Mouse (Mus musculus) spleen, embryonic (tissue): ENCODE results near the gene Mfsd7a.

Experiments used
- CTCF ChIA-PET: fragments of 350-600 bp; sonication (Branson Sonifier 250); formaldehyde crosslinking; loops from one replicate; lab custom pipeline; 2022; lab: Charles Lee

Mfsd7a gene

DNA sequence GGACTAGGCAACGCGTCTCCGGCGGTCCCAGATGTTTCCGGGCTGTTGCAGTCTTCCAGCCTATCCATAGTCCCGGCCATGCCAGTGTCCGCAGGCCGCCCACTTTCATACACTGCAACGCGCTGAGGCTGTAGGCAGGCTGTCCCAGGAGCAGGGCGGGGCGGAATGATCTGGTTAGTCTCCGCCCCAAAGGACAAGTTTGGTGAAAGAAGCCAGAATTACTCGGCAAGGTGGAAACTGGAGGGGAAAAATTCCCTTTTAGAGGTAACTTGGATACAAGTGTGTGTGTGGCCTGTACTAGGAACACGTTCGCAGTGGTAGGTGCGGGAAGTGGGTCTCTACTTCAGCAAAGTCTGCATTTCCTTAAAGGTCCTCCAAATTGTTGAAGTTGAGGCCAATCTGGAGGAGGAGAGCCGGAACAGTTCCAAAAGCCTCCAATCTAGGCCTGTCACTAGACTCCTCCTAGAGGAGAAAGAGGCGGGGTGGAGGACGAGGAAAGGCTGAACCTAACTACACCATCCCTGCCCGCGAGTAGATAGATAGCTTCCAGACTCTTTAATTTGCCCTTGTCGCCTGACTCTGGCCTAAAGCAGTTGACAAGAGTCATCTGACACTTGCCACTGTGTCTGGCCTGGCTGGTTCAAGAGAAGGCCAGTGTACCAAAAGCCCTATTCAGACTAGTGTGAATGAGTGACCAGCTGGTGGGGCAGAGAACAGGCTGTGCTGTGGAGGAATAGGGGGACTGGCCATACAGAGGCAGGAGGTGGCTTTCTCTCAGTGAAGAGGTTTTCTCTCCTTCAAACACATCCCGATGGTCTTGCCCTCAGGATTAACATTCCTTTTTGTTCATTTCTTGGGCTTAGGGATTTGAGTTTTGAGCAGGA is at the start of gene Mfsd7a:
Gene Mfsd7a (minus strand): TSS at position 107 of the 884 bp plus-strand sequence.
- CTCF ChIA-PET: no interaction called here

DNA sequence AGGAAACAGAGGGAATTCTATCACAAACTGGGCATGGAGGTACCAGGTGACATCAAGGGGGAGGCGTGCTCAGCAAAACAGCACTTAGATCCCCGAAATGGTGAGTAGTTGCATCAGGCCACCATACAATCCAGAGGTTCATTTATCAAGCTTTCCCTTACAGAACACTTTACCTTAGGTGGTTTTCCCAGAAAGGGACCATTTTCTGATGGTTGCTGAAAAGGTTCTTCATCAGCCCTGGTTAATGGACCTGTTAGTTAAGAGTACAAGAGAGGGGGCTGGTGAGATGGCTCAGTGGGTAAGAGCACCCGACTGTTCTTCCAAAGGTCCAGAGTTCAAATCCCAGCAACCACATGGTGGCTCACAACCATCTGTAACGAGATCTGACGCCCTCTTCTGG is 37.5 kb upstream of the Mfsd7a start:
- CTCF ChIA-PET: interaction anchor here (0.6 to 1.0 kb wide), 2 partner anchors 17 to 99 kb away, joined by 3 to 4 read pairs; no protein-coding TSS in a partner anchor

DNA sequence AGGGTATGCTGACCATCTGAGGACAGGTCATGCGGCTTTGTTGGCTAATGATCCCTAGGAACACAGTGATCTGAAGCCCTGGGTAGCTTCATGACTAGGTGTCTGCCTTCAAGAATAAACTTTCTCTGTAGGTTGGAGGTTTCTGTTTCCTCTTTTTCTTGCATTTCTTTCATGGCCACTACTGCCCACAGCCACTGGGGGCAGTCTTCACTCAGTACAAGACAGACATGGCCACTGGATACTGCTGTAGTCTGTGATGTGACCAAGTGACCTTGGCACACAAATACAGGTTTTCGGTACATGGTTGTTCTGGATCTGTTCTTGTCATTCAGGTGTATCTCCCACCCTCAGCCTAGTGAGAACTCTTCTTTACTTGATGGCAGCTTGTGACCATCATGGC is 36.5 kb upstream of the Mfsd7a start:
- CTCF ChIA-PET: interaction anchor here (1.0 kb wide), 1 partner anchor 16 kb away, joined by 3 read pairs; no protein-coding TSS in a partner anchor

DNA sequence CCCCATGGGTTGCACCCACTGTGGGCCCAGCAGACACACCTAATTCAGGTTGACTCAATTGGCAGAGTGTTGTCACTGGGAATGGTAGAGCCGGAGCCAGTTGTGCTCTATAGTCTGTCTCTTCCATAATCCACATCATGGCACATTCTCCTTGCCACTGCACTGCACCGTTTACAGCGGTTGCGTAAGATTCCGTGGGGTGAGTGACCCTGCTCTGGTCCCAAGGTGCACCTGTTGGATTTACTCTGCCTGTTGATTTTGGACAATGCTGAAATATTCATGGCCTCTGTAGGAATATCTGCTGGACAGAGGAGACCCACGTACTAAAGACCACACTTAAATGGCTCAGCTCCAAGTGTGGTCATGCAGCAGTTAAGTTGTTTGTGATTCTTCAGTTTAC is 34.3 kb upstream of the Mfsd7a start:
- CTCF ChIA-PET: interaction anchor here (0.5 to 0.7 kb wide), 2 partner anchors 148 to 172 kb away, joined by 3 to 17 read pairs; no protein-coding TSS in a partner anchor

DNA sequence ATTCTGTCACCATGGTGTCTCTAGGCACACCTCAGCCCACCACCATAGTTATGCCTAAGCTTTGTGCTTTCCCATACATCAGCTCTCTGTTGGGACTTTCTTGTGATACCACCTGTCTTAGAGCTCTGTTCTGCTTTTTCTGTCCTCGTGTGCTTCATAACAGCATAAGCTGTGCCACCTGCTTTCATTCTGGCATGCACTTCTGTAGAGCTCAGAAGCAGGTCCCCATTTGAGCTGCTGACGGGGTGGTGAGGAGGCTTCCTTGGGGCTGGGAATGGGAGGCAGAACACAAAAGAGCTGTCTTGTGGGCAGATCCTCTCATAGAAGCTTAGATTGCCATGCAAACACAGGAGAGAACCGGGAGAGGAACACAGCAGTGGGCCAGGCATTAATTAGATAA is 27.3 kb upstream of the Mfsd7a start:
- CTCF ChIA-PET: no interaction called here

DNA sequence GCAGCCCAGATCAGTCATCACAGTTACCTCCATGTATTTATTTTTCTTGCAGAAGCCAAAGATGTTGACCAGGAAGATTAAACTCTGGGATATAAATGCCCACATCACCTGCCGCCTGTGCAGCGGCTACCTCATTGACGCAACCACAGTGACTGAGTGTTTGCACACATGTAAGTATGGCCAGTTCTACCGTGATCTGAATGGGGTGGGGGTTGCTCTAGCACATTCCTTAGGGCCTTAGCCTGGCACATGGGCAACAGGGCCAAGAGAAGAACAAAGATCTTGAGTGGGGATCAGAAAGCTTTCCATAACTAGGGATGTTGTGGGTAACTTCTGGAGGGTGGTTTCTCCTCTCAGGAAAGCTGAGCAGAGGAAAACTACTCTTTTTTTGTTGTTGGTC is 25.0 kb upstream of the Mfsd7a start:
- CTCF ChIA-PET: no interaction called here

DNA sequence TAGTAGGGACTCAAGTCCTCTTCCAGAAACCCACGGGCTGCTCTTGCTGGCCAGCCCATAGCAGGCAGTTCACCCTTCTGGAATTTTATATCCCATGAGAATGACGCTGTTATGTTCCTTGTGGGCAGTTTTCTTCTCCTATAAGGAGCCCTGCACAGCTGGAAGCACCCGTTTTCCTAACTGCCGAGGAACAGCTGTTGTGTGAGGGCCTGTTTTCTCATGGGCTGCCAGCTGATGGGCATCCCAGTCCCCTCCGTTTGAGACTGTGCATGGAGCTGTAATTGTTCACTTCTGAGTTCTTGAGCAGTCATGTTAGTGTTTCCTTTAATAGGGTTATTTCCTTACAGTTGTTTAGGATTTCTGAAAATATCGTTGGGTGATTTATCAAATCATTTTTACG is 20.9 kb upstream of the Mfsd7a start:
- CTCF ChIA-PET: interaction anchor here (0.7 kb wide), 1 partner anchor 16 kb away, joined by 3 read pairs; no protein-coding TSS in a partner anchor

DNA sequence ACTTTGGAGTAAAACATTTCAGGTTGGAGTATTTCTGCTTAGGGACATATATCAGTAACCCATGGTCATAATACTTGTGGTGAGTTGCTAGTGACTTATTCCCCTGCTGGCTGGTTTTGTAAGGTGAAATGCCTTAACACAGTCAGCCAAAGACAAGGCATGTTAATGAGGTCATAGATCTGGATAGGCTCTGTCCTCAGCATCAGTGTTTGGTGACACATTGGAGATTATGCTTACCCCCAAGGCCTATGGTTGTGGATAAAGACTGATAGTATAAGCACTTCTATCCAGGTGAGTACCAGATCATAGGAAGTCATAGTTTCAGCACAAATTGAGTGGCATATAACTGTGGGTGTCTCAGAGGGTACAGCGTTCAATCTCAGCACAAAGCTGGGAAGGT is 18.0 kb upstream of the Mfsd7a start:
- CTCF ChIA-PET: no interaction called here

DNA sequence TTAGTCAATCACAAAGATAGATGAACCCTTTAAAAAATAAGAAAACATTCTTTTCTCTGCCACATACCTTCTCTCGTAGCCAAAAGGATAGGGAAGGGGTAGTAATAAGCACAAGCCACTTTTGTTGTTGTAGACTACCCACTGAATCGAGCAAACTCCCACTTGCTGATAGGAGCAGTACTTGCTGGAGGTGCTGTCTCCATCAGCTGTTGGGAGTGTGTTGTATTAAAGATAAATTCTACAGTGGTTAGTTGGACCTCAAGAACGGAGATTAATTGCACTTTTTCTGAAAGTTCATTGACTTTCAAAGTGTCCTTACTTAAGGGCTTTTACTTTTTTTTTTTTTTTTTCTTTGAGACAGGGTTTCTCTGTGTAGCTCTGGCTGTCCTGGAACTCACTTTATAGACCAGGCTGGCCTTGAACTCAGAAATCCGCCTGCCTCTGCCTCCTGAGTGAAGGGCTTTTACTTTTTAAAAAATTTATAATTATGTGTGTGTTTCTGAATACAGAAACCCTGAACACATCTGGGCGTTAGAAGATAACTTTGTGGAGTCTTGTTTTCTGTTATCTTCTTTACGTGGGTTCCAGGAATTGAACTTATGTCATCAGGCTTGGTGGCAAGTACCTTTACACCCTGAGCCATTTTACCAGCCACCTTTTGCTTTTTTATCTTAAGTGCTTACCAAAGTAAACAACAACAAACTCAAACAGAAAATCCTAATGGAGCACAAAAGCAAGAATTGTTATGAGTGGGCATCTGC is 16.6 kb upstream of the Mfsd7a start:
- CTCF ChIA-PET: no interaction called here

DNA sequence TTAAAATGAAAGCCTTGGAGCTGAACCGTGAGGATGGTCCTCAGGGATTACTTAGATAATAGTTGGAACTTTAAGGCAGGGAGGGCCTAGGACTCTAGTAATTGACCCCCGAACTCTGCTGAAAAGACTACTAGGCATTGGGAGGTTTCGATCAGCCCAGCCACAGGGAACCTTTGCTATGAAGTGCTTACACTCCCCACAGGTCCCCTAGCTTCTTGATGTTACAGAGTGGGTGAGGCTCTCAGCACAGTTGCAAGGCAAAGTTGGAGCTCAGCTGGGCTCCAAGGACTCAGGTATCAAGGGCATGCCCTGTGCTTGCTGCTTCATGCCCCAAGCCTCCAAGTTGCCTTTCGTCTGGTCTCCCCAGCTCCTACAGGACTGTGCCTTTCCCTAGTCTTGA is 13.8 kb upstream of the Mfsd7a start:
- CTCF ChIA-PET: no interaction called here

DNA sequence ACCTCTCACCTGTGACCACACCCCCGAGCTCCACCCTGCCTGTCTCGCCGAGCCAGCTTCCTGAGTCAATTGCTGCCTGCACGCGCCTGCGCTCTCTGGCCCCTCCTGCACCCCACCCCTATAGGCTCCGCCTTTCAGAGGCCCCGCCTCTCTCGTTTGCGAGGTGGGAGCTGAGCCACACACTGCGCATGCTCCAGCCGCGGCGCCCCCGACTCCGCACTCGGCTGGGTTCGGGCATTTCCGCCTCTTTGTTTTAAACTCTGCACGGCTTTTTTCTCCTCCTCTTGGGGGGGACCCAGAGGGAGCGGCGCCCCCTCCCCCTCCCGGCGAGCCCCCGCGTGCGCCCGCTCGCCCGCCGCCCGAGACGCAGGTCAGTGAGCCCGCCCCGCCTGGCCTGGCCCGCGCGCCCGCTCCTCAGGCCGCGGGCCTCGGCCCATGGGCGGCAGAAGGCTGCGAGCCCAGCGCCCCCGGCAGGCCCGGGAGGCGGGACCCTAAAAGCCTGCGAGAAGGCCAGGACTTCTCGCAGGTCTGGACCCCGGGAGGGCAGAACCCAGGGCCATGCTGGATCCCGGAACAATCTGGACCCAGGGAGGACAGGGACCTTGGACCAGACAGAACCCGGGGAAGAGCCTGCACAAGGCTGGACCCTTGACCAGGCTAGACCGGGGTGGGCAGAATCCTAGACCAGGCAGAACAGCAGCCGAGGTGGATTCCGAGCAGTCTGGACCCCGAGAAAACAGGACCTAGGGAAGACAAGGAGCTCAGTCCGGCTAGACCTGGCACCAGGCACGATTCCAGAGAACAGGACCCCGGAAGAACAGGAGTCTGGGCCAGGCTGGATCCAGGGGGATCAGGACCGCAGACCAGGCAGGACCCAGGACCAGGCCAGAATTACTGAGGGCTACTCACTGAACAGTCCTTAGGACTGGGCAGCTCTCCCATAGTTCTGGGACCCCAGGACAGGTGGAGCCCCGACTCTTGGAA is 12.7 kb upstream of the Mfsd7a start, which contains the start of gene Pcgf3:
Gene Pcgf3 (plus strand): TSS at position 151 of the 984 bp plus-strand sequence.
- CTCF ChIA-PET: no interaction called here

DNA sequence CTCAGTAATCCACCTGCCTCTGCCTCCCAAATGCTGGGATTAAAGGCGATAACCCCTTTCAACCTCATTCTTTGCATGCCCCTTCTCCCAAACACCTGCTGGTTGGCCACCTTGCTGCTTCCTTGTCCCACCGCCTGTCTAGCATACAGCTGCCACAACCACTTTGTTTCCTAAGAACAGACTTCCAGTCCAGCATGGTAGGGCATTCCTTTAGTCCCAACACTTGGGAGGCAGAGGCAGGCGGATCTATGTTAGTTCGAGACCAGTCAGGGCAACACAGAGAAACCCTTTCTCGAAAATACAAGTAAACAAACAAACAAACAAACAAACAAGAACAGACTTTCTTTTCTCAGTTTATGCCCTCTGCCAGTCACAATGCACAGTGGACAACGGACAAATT is 11.8 kb upstream of the Mfsd7a start:
- CTCF ChIA-PET: no interaction called here

DNA sequence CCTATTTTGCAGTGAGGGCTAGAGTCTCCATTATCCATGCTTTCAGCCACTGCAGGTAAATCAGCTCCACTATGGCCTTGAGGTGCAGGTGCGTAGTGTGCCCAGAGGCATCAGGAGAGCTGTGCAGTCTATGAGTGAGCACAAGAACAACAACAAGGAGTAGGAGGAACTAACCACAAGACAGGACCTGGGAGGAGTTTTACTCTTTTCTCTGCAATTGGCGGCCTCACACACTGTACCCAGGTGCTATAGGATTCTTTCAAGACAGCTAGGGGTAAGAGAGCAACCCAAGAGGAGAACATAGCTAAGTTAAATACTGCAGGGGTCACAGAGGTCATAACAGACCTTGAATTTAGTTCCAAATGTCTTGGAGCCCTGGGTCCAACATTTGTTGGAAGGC is 10.0 kb upstream of the Mfsd7a start:
- CTCF ChIA-PET: no interaction called here

DNA sequence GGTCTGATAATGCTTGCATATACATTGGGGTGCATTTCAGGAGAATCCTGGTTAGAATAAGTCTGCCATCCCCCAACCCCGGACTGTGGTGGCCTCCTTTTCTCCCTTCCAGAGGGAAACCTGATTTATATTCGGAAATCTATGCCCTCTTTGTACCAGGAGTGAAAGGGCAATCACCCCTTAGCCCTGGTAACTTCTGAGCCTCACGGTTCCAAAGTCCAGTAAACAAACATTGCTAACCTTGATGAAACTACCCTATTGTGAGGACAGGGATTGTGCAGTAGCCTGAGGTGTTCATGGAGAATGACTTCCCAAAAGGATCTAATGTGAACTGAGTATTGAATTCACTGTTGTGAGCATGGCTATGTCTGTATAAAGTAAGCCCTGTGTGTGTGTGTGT is 5.4 kb upstream of the Mfsd7a start:
- CTCF ChIA-PET: interaction anchor here (0.6 kb wide), 1 partner anchor 765 kb away, joined by 3 read pairs; no protein-coding TSS in a partner anchor

DNA sequence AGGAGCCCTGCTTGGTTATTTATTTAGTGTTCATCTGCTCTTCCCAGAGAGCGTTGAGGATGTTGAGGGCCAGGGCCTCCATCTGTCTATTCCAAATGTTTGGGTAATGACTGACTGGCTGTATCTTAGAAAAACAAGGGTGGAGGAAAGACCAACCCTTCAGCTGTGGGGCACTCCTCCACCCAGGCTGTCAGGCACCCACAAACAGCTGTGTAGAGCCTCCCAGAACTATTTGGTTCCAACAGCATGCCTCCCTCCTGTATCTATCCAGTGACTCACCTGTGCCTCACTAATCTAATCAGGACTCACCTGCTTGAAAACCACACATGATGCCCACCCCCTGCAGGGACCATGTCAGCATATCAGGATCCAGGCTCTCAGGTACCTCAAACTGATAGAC is 3.7 kb upstream of the Mfsd7a start:
- CTCF ChIA-PET: no interaction called here

DNA sequence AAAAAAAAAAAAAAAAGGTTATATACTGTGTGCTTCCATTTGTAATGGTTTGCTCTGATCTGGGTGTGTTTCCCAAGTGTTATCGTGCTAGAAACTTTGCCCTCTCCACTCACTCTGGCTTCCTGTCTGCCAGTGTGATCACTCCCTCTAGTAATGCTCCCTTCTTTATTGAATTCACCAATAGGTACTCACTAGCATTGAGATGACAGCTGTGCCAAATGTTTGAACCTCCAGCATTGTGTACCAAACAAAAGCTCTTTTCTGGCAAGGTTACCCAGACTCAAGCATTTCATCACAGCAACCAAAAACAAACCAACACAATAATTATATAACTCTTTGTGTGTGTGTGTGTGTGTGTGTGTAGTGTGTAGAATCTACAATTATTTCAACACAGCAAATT is 2.9 kb upstream of the Mfsd7a start:
- CTCF ChIA-PET: no interaction called here

DNA sequence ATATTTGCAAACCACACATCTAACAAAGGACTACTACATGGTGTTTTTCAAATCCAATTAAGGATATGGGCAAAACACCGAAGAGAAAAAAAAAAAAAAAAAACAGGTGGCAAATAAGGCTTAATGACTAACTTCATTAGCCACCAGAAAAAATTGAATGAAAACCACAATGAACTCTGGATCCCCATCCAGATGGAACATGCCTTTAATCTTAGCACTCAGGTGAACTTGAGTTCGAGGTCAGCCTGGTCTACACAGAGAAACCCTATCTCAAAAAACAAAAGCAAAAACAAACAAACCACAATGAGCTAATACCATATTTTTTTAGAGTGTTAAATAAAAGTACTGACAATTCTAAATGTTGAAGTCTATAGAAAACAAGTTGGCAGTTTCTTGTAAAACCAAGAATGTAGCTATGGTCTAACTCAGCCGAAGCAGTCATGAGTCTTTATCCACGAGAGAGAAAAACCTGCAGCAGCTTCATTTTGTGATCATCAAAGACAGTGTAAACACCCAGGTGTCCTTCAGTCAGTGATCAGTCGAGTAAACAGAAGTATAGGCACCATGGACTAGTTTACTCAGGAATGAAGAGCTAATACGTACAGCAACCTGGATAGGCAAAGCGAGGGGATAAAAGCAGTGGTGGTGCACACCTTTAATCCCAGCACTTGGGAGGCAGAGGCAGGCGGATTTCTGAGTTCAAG is 2.3 kb upstream of the Mfsd7a start:
- CTCF ChIA-PET: no interaction called here

DNA sequence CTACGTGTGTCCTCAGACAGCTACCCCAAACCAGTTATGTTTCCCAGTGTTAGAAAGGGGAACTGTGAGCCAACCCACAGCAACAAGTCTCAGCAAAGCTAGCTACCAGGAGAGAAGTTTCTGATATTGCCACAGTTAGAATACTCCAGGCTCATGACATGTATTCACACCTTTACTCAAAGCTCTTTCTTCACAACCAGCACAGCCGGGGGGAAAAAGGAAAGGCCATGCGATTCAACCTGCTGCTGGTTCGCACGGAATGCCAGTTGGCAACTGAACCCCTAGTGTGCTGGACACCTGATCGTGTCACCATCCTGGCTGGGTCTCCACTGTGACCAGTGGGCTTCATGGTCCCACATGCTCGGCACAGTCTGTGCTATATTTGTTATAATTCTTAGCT is 834 bp downstream of the Mfsd7a start:
- CTCF ChIA-PET: no interaction called here

DNA sequence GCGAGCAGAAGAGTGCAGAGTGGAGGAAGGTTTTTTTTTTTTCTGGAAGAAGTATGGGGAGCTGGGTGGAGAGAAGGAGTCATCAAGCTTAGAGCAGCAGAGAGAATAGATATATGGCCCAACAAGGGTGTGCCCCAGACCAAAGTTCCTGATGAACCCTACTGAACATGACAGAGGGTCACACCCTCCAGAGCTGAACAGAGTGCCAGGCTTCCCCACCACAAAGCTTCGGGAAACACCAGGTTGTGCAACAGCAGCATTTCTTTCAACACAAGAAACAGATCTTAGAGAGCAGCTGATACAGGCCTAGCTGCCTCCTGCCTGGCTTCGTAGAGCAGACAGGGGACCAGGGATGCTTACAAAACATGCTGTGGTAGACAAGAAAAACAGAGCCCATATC is 1.7 kb downstream of the Mfsd7a start:
- CTCF ChIA-PET: no interaction called here

DNA sequence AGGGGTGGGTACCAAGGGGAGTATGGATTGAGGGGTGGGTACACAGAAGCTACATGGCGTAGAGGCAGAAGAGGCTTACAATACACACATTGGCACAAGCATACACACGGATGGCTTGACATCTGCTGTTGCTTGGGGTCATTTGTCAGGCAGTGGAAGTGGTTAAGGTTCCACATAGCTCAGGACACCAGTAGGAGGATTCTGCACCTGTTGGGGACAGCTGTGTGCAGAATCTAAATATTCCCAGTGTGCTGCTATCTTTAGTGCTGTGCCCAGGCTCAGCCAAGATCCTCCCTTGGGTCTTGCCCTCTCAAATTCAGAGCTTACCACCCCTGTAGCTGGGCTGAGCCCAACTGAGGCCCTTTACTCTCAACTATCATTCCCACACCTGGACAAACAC is 12.6 kb downstream of the Mfsd7a start:
- CTCF ChIA-PET: interaction anchor here (0.6 kb wide), 1 partner anchor 1741 kb away, joined by 15 read pairs; no protein-coding TSS in a partner anchor
